Mouse (Mus musculus) bone marrow, adult 2 months (tissue): Measurements from ENCODE around the gene Angpt4.

Source experiments
- CTCF ChIP-seq: fragments of 200-500 bp; IDR thresholded peaks from 2 replicates; pipeline ENCODE4 v1.5.1; 2011; ENCODE audit warnings: low read length, control low read depth; ENCODE audit not compliant: control insufficient read depth, insufficient read depth
- POLR2A ChIP-seq: fragments of 200-500 bp; IDR thresholded peaks from 2 replicates; pipeline ENCODE4 v1.6.1; 2011; ENCODE audit warnings: low read depth, mild to moderate bottlenecking, control low read depth, low read length, borderline replicate concordance; ENCODE audit not compliant: control insufficient read depth

- TF ChIP-seq POLR2A (no peak), CTCF (no peak)
Observed at GRCm38 (mm10) chr2:151879760-151880159, 31.2 kb upstream of the Angpt4 start.
